Mouse (Mus musculus) retina, adult 2 months (tissue): ENCODE results near the gene Gid4.
A peak's percentile ranks its signal among the peaks of the same experiment; 100 is the strongest.
"Not testable (repeated sequence)": the region's sequence is repeated elsewhere in the genome, so short reads cannot be mapped to it uniquely, and the experiment has no call there.

ENCODE experiments used
- DNase-seq: peaks from one replicate; pipeline ENCODE4 v3.0.0-alpha.2; 2012; ENCODE audit warnings: low read depth, low spot score

Gid4 gene

GRCm38 (mm10) chr11:60427628-60428027, 10.7 kb downstream of the Gid4 start:
- DNase-seq: no peak

- no peak for DNase-seq
Observed at GRCm38 (mm10) chr11:60433501-60433900, 16.6 kb downstream of the Gid4 start.

- no peak for DNase-seq
Observed at GRCm38 (mm10) chr11:60435133-60435532, 18.2 kb downstream of the Gid4 start.

- DNase-seq: no peak
Observed at GRCm38 (mm10) chr11:60436618-60437017, 19.7 kb downstream of the Gid4 start.

GRCm38 (mm10) chr11:60439621-60440020, 22.7 kb downstream of the Gid4 start:
- DNase-seq: not testable (repeated sequence)

- DNase-seq: no peak
Observed at GRCm38 (mm10) chr11:60440176-60440575, 23.2 kb downstream of the Gid4 start.

- no peak for DNase-seq
Observed at GRCm38 (mm10) chr11:60442896-60443295, 26.0 kb downstream of the Gid4 start.

GRCm38 (mm10) chr11:60444007-60444406, 27.1 kb downstream of the Gid4 start:
- DNase-seq: no peak

GRCm38 (mm10) chr11:60454080-60454744, 37.3 kb downstream of the Gid4 start, which contains the start of gene Drg2:
Gene Drg2, plus strand, starts transcription at chr11:60454591.
- peak; percentile 88 for DNase-seq

GRCm38 (mm10) chr11:60454745-60455087, 37.8 kb downstream of the Gid4 start:
- no peak for DNase-seq

GRCm38 (mm10) chr11:60457973-60458372, 41.0 kb downstream of the Gid4 start:
- no peak for DNase-seq

- DNase-seq: peak; percentile 13
Observed at GRCm38 (mm10) chr11:60465943-60466380, 49.0 kb downstream of the Gid4 start.

GRCm38 (mm10) chr11:60469039-60469438, 52.1 kb downstream of the Gid4 start, which contains the start of gene Myo15:
Gene Myo15, plus strand, starts transcription at chr11:60469339.
- DNase-seq: no peak

- DNase-seq: no peak
Observed at GRCm38 (mm10) chr11:60470743-60471142, 53.8 kb downstream of the Gid4 start.

GRCm38 (mm10) chr11:60474534-60474933, 57.6 kb downstream of the Gid4 start:
- no peak for DNase-seq

- no peak for DNase-seq
Observed at GRCm38 (mm10) chr11:60475668-60476362, 58.9 kb downstream of the Gid4 start.

- DNase-seq: no peak
Observed at GRCm38 (mm10) chr11:60478121-60478520, 61.2 kb downstream of the Gid4 start.

- no peak for DNase-seq
Observed at GRCm38 (mm10) chr11:60486267-60486666, 69.3 kb downstream of the Gid4 start.

GRCm38 (mm10) chr11:60492726-60493125, 75.8 kb downstream of the Gid4 start:
- DNase-seq: no peak

- DNase-seq: no peak
Observed at GRCm38 (mm10) chr11:60495692-60496091, 78.7 kb downstream of the Gid4 start.
